Mouse (Mus musculus): ENCODE measurements around the gene Gprasp2. TPM values are rescaled to one million over a fixed set of nuclear protein-coding genes. Genes with fewer than 3 reads are reported as not detected.

The Gprasp2 gene
- polyA plus RNA-seq (2014; fragmentation: Illumina TruSeq; extraction: RNeasy Lipid Tissue Mini Kit (QIAGEN cat#74804); ENCODE audit: low read depth, low replicate concordance), result 5.2 TPM

GRCm38 (mm10) chrX:135838521-135839360 lies at the start of gene Gprasp2:
Gene Gprasp2, plus strand, starts transcription at chrX:135839034.

GRCm38 (mm10) chrX:135797212-135797644 lies 41.6 kb upstream of the Gprasp2 start, which contains the start of gene Bhlhb9:
Gene Bhlhb9, plus strand, starts transcription at chrX:135797594.

Other genes starting within 250 kb of the Gprasp2 start
- gene Nxf7, start 240.3 kb upstream of the Gprasp2 start, polyA plus RNA-seq (2014; fragmentation: Illumina TruSeq; extraction: RNeasy Lipid Tissue Mini Kit (QIAGEN cat#74804); ENCODE audit: low read depth, low replicate concordance), result not detected
- gene Prame, start 211.3 kb upstream of the Gprasp2 start, polyA plus RNA-seq (2014; fragmentation: Illumina TruSeq; extraction: RNeasy Lipid Tissue Mini Kit (QIAGEN cat#74804); ENCODE audit: low read depth, low replicate concordance), result not detected
- not detected for gene Tcp11x2, start 145.2 kb upstream of the Gprasp2 start, polyA plus RNA-seq (2014; fragmentation: Illumina TruSeq; extraction: RNeasy Lipid Tissue Mini Kit (QIAGEN cat#74804); ENCODE audit: low read depth, low replicate concordance)
- not detected for gene Tmsb15a, start 113.8 kb upstream of the Gprasp2 start, polyA plus RNA-seq (2014; fragmentation: Illumina TruSeq; extraction: RNeasy Lipid Tissue Mini Kit (QIAGEN cat#74804); ENCODE audit: low read depth, low replicate concordance)
- gene Armcx5, start 96.3 kb upstream of the Gprasp2 start, polyA plus RNA-seq (2014; fragmentation: Illumina TruSeq; extraction: RNeasy Lipid Tissue Mini Kit (QIAGEN cat#74804); ENCODE audit: low read depth, low replicate concordance), result 8.9 TPM
- gene Gprasp1, start 96.3 kb upstream of the Gprasp2 start, polyA plus RNA-seq (2014; fragmentation: Illumina TruSeq; extraction: RNeasy Lipid Tissue Mini Kit (QIAGEN cat#74804); ENCODE audit: low read depth, low replicate concordance), result 24.2 TPM
- gene Bhlhb9, start 41.4 kb upstream of the Gprasp2 start, polyA plus RNA-seq (2014; fragmentation: Illumina TruSeq; extraction: RNeasy Lipid Tissue Mini Kit (QIAGEN cat#74804); ENCODE audit: low read depth, low replicate concordance), result 18.2 TPM
- 2.3 TPM for gene Arxes2, start 154.8 kb downstream of the Gprasp2 start, polyA plus RNA-seq (2014; fragmentation: Illumina TruSeq; extraction: RNeasy Lipid Tissue Mini Kit (QIAGEN cat#74804); ENCODE audit: low read depth, low replicate concordance)
- gene Arxes1, start 194.3 kb downstream of the Gprasp2 start, polyA plus RNA-seq (2014; fragmentation: Illumina TruSeq; extraction: RNeasy Lipid Tissue Mini Kit (QIAGEN cat#74804); ENCODE audit: low read depth, low replicate concordance), result 0.37 TPM
- gene Bex2, start 229.2 kb downstream of the Gprasp2 start, polyA plus RNA-seq (2014; fragmentation: Illumina TruSeq; extraction: RNeasy Lipid Tissue Mini Kit (QIAGEN cat#74804); ENCODE audit: low read depth, low replicate concordance), result 0.94 TPM
- gene Nxf3, start 246.2 kb downstream of the Gprasp2 start, polyA plus RNA-seq (2014; fragmentation: Illumina TruSeq; extraction: RNeasy Lipid Tissue Mini Kit (QIAGEN cat#74804); ENCODE audit: low read depth, low replicate concordance), result 0.13 TPM